Mouse (Mus musculus) adrenal gland, adult 18-20 months (tissue): Measurements from ENCODE around the gene Ccl6. TPM values are rescaled to one million over a fixed set of nuclear protein-coding genes. Genes with fewer than 3 reads are reported as not detected.

Experiments
- DNase-seq, 2 experiments: peaks; one replicate each; pipeline ENCODE4 v3.0.0; 2021 to 2022; ENCODE audit warnings: low spot score in 2 of 2
- total RNA-seq, 2 experiments: library from RNA; stranded (reverse); gene quantifications; 1 replicate in 1 of 2; 2 replicates in 1 of 2; pipeline ENCODE4 v1.2.3; 2021

The Ccl6 gene
- total RNA-seq, 2 experiments from 2014 or later: 16.6 to 36.3 TPM

GRCm38 (mm10) chr11:83598207-83598837, 5.4 kb upstream of the Ccl6 start:
- no peak for DNase-seq

DNA sequence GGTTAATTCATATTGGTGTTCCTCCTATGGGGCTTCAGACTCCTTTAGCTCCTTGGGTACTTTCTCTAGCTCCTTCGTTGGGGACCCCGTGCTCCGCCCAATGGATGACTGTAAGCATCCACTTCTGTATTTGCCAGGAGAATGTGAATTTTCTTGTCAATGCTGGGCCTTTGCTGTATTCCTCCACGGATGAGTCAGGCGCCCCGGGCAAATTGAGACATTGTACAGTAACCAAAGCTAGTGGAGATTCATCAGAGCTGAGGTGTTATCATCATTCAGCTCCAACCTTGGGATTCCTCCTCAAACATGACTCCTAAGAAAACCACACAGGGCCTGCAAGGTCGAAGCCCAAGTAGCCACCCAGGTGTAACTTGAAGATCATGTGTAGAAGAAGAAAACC, 4.9 kb upstream of the Ccl6 start:
- no peak for DNase-seq

DNA sequence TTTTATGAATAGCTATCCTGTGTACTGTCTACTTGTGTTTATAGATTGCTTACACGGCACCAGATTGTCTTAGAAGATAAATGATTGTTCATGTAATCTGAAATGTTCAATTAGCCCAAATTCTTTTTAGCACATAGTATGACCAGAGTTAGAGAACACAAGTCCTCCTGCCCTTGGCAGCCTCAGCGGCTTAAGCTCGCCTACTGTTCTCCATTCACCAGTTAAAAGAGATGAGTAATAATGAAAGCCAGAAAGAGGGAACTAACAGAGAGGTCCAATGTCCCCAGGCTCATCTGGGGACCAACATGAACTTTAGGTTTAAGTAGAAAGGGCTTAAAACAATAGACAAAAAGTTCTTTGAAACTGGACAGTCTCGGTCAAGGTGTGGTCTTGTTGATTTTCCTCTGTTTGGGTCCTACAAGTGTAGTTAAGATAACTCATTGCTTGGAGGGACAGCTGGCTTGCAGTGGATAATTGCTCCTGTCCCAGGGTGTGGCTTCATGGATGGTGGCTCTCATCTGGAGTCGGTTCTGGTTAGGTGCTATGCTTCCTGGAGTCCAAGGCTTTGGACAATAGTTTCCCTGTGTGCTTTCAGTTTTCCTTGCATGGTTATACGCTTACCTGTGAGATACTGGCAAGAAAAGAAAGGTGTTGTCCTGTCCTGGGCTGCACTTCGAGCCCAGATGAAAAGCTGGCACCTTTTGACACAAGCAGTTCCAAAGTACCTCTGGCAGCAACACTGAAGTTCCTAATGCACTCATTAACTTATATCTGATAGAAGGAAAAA, 3.0 kb upstream of the Ccl6 start:
- no peak for DNase-seq

- no peak for DNase-seq
These were observed 566 bp upstream of the Ccl6 start for GRCm38 (mm10) chr11:83593453-83593852.

DNA sequence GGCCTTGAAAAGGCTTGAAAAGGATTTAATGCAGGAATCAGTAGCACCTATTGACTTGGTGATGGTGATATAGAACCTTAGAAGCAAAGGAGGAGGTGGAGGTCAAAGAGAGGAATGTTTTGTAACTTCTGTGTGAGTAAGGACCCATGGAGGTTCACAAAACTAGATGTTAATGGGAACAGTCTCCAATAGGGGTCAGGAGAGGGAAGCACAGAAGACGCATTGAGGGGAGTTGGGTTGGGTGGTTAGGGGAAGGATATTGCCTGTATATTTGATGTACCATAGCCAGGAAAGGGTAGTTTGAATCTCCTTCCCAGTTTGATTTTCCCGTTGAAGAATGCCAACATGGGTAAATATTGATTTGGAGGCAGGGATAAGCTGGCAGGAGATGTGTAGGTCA, 8.7 kb downstream of the Ccl6 start:
- no peak for DNase-seq

- DNase-seq: no peak
These were observed 9.5 kb downstream of the Ccl6 start for GRCm38 (mm10) chr11:83583450-83583754.

GRCm38 (mm10) chr11:83582626-83583449, 10.0 kb downstream of the Ccl6 start:
- no peak for DNase-seq

GRCm38 (mm10) chr11:83581626-83582610, 11.0 kb downstream of the Ccl6 start:
- no peak for DNase-seq

GRCm38 (mm10) chr11:83580699-83581232, 12.1 kb downstream of the Ccl6 start:
- DNase-seq: no peak

DNA sequence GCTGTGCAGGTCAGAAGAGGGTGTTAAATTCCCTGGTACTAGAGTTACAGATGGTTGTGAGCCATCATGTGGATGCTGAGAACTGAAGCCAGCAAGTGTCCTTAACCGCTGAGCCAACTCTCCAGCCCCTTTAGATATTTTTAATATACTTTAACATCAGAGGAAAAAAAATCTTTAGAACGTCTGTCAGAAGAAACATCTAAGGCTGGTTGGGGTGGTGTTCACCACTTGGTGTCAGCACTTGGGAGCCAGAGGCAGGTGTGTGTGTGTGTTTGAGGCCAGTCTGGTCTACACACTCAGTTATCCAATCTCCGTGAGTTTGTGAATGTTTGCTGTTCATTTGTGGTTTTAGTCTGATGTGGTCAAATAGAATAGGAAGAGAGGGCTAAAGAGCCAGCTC, 13.9 kb downstream of the Ccl6 start:
- DNase-seq: no peak

GRCm38 (mm10) chr11:83578186-83578760, 14.6 kb downstream of the Ccl6 start, which contains the start of gene Ccl9:
TSS of gene Ccl9 (minus strand) at chr11:83578636.
- DNase-seq: no peak

DNA sequence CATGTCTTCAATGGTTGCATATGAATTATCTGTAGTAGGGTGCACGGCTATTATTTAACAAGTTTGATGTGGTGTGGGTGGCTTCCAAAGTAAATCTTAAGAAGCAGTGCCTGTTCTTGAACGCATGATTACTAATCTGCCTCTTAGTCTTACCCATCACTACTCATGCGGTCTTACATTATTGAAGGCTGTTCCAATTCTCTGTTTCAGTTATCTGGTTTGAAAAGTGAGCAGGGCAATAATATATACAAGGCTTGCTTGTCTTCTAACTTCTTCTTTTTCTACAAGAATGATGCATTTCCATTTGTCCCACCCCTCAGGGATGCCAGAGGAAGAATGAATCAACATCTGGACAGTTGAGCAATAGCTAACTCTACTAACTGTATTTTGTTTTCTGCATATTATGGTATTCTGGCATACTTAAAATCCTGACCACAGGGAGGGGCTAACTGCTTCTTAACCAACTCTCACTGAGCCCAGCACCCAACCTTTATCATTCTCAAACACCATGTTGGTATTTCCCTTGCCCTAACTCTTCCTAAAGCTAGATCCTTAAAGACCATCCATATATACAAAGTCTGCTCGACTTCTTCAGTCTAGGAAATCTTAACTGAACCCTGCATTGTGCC, 15.8 kb downstream of the Ccl6 start:
- DNase-seq: no peak

DNA sequence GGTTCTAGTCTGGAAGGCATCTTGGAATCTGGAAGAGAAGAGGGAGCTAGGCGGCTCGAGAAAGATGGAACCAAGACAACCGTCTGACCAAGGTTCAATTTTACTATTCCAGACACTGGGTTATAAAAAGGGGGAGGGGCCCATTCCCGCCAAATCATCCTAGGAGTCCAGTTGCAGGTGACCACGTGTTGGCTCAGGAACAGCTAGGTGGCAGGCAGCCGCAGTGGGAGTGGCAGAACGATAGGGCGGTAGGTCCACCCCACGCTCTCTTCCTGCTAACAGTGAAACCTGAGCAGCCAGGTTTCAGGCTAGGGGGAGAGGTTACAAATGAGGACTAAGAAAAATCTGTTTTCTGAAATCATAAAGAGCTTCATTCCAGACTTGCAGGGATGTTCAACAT, 20.1 kb downstream of the Ccl6 start:
- no peak for DNase-seq

DNA sequence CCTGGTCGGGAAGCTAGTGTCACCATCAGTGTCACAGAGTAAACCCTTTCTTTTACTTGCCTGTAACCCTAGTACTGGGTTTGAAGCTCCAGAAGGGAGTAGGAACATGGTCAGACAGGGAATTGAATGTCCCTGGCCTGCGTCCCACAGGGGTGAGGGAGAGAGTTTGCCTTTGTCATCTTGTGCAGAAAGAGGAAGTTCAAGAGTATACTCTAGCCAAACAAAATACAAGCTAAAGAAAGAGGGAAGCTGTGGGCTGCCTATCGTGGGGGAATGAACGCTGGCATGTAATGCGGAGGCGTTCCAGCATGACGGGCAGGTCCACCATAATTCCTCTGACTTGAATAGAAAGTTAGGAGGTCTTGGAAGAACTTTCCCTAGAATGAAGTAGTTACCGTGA, 20.7 kb downstream of the Ccl6 start:
- peak in 1 of 2 experiments; percentile 22 for DNase-seq

DNA sequence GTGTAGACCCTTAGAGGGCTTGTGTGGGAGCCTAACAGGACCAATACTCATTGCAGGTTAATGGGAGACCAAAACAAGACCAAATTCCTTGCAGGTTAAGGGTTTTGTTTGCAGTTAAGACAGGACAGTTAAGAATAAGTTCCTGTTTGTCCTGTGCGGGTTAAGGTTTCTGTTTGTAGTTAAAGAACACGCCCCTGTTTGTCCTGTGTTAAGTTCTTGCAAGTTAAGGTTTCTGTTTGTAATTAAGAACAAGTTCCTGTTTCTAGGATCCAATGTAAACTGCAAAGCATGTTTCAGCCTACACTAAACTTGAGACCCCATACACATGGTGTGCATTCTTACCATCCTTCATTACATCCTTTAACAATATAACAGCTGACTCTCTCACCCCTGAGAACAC, 22.7 kb downstream of the Ccl6 start:
- no peak for DNase-seq

DNA sequence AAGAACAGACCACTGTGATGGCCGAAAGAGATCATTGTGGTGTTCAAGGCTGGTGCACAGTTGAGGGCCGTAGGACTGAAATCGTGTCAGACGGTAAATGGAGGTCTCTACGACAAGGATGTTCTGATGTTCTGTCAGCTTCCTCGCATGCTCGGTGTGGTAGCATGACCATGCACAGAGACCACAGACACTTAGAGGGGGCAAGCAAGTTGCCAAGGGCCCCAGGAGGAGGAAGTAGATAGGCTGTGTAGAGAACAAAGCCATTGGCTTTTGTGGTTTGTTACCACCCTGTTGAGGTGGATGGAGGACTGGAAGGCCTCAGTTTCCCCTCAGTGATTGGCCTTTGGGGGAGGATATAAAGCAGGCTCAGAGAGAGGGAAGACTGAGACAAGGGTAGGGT, 23.6 kb downstream of the Ccl6 start:
- DNase-seq: no peak

- DNase-seq: no peak
These were observed 24.1 kb downstream of the Ccl6 start for GRCm38 (mm10) chr11:83568786-83569185.

DNA sequence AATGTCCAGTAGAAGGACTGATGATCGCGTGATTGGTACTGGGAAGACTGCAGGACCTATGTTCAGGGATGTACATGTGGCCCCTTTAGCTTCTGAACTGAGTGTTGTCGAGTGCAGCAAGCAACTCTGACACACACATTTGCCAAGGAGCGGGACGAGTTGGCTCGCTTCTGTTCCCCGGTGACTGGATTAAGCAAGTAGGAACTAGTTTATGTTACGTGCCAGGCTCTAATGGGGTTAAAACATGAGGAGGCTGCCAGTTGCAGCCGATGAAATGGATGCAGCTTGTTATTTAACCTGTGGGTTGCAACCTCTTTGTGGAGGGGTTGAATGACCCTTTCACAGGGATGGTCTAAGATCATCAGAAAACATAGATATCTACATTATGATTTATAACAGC, 24.8 kb downstream of the Ccl6 start:
- DNase-seq: no peak

DNA sequence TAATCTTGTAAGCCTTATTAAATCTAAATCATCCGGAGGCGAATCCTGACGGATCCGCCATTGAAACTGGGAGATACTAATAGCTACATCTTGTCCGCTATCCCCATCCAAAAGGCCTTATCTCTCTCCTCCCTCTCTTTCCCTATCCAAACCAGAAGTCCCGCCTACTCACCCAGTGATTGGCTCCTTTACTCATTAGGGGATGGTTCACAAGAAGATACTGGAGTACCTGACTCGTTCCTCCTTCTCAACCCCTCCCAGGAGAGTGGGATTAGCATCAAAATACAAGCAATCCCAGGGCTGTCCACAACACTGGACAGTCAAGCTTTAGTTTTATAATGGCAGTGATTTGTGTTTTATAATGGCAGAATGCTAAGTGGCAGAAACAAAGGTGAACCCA, 25.6 kb downstream of the Ccl6 start:
- no peak for DNase-seq

DNA sequence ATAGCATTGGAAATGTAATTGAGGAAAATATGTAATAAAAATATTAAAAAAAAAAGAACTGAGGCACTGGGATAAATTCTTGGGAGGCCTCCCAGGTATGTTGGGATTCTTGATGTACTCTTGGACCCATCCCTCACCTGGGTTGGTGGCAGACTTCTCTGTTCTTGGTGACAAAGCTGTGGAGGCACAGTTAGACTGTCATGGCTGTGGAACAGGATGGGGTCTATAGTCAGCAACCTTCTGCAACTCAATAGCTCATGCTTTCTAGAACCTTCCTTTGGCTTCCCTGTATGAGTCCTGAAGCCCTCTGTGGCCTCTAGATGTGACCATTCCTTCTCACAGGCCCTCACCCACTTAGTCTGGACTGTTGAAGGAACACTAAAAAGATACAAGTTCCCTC, 26.3 kb downstream of the Ccl6 start:
- no peak for DNase-seq
